Mouse (Mus musculus): ENCODE measurements around the gene Cfdp1.

The Cfdp1 gene

DNA sequence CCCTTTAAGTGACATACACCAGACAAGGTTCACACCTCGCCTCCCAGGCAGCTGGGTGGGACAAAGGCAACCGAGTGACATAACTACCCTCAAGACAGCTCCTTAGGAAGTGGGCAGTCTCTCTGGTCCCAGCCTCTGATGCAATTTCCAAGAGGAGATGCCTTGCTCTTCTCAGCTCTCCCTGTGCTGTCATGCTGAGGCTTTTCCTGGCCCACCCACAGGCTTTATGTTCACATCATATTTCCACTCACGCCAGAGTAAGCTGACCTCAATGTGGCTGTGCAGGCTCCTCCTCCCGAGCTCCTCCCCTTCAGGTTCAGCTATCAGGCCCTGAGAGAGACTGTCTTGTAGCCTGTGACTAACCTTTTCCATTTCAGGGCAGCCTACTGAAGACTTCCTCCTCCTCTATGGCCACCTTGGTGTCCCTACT lies 134.0 kb downstream of the Cfdp1 start:
- DNase-seq (ENCODE audit: low read depth in 2 of 2, low spot score in 2 of 2): no peak

DNA sequence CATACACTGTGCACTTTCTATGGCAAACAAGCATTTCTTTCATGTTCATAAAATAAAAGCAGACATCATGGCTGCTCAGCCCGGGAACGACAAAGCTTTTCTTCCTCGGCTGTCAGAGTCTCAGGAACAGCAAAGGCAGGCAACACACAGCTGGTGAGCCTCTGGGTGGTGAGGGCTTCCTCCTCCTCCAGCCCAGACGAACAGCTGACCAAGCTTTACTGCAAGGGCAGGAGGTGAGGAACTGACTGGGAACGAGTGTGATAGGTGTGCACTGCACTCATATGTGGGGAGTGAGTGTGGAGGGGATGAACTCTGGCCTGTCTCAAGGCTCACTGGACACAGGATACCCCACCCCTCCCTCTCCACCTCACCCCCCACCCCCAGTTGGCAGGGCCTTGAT lies 135.2 kb downstream of the Cfdp1 start:
- DNase-seq (ENCODE audit: low read depth in 2 of 2, low spot score in 2 of 2): no peak

Data from CD8-positive naive resting alpha-beta T cell, adult 2 months (primary cell).